Mouse (Mus musculus) urinary bladder, postnatal 10 days (tissue): ENCODE measurements around the gene Gjb3.

ENCODE experiments used
- DNase-seq: peaks from one replicate; pipeline ENCODE4 v3.0.0; 2022; ENCODE audit warnings: low spot score

The Gjb3 gene

DNA sequence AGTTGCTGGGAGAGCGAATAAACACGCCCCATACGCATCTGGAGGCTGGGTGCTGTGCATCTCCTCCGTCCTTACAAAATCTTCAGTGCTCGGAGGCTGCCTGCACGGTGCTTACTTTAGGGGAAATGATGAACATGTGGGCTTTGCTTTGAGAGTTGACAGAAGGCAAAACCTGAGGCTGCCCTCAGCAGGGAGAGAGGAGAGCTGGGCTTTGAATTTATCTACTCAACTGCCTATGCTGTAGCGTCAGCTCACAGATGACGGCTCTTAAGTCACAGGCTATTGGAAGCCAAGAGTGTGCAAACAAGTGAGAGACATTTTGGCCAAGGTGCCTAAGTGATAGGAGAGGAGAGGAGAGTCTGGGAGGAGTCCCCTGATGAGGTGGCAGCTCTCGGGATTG lies 51.4 kb downstream of the Gjb3 start:
- DNase-seq = no peak

DNA sequence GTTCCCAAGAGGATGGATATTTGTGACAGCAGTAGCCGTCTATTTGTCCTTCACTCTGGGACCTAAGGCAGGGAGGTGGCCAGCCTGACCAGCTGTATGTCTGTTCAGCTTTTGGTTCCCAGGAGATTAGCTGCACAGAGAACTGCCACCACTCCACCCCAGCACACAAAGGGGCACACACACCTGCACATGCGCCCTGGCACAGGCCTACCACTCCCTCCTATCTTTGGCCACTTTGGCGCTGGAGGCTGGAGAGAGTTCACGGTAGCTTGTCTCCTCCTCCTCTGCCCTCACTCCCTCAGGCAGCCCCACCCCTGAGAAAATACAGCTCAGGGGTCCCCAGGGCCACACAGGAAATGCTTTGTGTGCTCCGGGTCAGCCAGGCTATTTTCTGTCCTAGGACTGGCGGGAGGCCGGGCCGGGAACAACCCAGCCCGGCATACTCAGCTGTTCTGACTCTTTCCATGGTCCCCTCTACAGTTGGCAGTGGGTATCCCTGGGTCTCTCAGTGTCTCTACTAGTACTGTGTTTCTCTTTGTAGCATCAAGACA lies 52.1 kb downstream of the Gjb3 start:
- DNase-seq = no peak
